Mouse (Mus musculus): ENCODE data around the gene Cluap1. TPM values are rescaled to one million over a fixed set of nuclear protein-coding genes. Genes with fewer than 3 reads are reported as not detected.
A peak's percentile ranks its signal among the peaks of the same experiment; 100 is the strongest.

Gene Cluap1
- polyA plus RNA-seq, 1 experiment from 2014 or later, result 17.0 TPM

DNA sequence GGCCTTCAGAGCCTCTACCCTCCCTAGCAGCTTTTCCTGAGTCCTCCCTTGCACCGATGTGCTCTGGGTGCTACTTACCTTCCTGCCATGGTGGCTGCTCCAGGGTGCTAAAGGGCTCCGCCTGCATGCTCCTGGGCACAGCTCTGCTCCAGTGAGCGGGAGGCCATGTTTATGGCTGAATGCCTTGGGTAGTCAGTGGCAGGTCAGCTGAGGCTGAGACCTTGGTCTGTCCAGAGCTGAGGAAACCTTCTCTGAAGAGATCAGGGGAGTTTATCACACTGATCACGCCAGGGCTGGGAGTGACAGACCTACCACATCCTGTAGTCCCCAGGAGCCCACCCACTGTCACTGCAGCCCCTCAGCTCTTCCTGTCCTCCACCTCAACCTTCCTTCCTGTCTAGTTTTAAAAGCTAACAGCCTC, 67.7 kb downstream of the Cluap1 start, which contains the start of gene Nlrc3:
TSS of gene Nlrc3 (minus strand) at position 382 of the 421 bp plus-strand sequence.
- WGBS, result 55% methylated on average over 4 of the region's 4 CpGs
- Histone ChIP-seq H3K4me1 (ENCODE audit: control insufficient read depth in 2 of 2, insufficient read depth in 2 of 2, low read length in 2 of 2) (peaks cover 0 to 12% of the 10 kb centered on the region in 2 experiments; a peak in 3 of 4 replicates), H3K4me3 (ENCODE audit: control insufficient read depth in 1 of 2, insufficient read depth in 1 of 2, low read depth in 1 of 2, low read length in 2 of 2) (no peak within 1 kb of the TSS), H3K27me3 (ENCODE audit: control insufficient read depth, insufficient read depth, low read length) (no peaks in the 10 kb centered on the region), H3K9me3 (ENCODE audit: control insufficient read depth, low read length) (no peaks in the 10 kb centered on the region), H3K36me3 (ENCODE audit: control insufficient read depth, insufficient read depth, low read length) (peaks cover 37% of the 10 kb centered on the region), H3K27ac (replicated peaks in 1 of 2; ENCODE audit: control insufficient read depth in 1 of 2, insufficient read depth in 1 of 2, low read depth in 2 of 2, low read length in 2 of 2) (peak within 1 kb of the TSS in 1 of 2 experiments; percentile 9; a peak in 1 of 4 replicates), H3K9ac (ENCODE audit: low read length) (no peak within 1 kb of the TSS), H3K4me2 (ENCODE audit: low read length) (peak within 1 kb of the TSS; percentile 11; the same call in 1 of the 2 replicates)
- 0 out of 2 replicates have a peak, but pooled peaks have one; percentile 62 for ATAC-seq (ENCODE audit: insufficient number of reproducible peaks, insufficient read depth, low FRiP score, low read depth)

DNA sequence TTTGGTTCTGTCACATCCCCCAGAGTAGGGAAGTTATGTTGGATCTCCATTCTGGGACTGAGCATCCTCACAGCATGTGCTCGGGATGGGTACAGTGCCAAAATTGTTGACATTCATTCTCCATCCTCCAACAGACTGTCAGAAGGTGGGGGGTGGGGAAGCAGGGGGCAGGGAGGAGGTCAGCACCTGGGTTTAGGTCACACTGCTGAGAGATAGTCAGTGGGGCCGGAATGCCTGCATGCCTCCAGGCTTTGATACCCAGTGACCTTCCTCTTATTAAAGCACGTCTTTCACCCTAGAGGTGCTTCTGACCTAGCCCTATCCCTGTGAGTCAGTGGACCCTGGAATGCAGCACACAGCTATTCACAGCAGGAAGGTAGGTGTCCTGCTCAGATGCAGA, 68.1 kb downstream of the Cluap1 start:
- Histone ChIP-seq H3K27me3 (ENCODE audit: control insufficient read depth, insufficient read depth, low read length) (no peaks in the 10 kb centered on the region), H3K4me3 (ENCODE audit: control insufficient read depth in 1 of 2, insufficient read depth in 1 of 2, low read depth in 1 of 2, low read length in 2 of 2) (no peak overlapping the region), H3K9me3 (ENCODE audit: control insufficient read depth, low read length) (no peaks in the 10 kb centered on the region), H3K4me1 (ENCODE audit: control insufficient read depth in 2 of 2, insufficient read depth in 2 of 2, low read length in 2 of 2) (peaks cover 0 to 12% of the 10 kb centered on the region in 2 experiments; a peak in 3 of 4 replicates), H3K27ac (replicated peaks in 1 of 2; ENCODE audit: control insufficient read depth in 1 of 2, insufficient read depth in 1 of 2, low read depth in 2 of 2, low read length in 2 of 2) (no peak overlapping the region; a peak in 1 of 4 replicates), H3K36me3 (ENCODE audit: control insufficient read depth, insufficient read depth, low read length) (peaks cover 42% of the 10 kb centered on the region), H3K4me2 (ENCODE audit: low read length) (no peak overlapping the region), H3K9ac (ENCODE audit: low read length) (no peak overlapping the region)
- 18% methylated on average over 3 of the region's 3 CpGs for WGBS
- ATAC-seq (ENCODE audit: insufficient number of reproducible peaks, insufficient read depth, low FRiP score, low read depth), result no peak

DNA sequence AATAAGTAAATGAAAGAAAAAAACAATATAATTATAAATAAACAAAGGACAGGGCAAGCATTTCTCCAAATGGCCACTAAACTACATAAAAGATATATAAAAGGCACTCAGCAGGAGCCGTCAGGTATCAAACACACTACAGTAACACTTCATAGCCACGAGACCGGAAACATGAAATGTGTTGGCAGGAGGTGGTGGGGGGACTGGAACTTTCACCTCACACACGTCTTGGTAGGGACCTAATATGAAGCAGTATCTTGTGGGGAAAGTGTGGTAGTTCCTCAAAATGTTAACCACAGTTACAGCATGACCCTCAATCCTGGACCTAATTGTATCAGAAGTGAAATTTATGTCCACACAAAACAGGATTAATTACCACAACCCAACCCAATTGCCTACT, 73.6 kb downstream of the Cluap1 start:
- ATAC-seq (ENCODE audit: insufficient number of reproducible peaks, insufficient read depth, low FRiP score, low read depth), result no peak
- H3K9me3 ChIP-seq (ENCODE audit: control insufficient read depth, low read length), result no peaks in the 10 kb centered on the region
- no peak overlapping the region for H3K4me2 ChIP-seq (ENCODE audit: low read length)
- no peak overlapping the region for H3K27ac ChIP-seq (replicated peaks in 1 of 2; ENCODE audit: control insufficient read depth in 1 of 2, insufficient read depth in 1 of 2, low read depth in 2 of 2, low read length in 2 of 2)
- 87% methylated on average over 4 of the region's 4 CpGs for WGBS
- H3K36me3 ChIP-seq (ENCODE audit: control insufficient read depth, insufficient read depth, low read length), result peaks cover 96% of the 10 kb centered on the region
- no peaks in the 10 kb centered on the region for H3K27me3 ChIP-seq (ENCODE audit: control insufficient read depth, insufficient read depth, low read length)
- peaks cover 0 to 2% of the 10 kb centered on the region in 2 experiments; a peak in 1 of 4 replicates for H3K4me1 ChIP-seq (ENCODE audit: control insufficient read depth in 2 of 2, insufficient read depth in 2 of 2, low read length in 2 of 2)
- no peak overlapping the region for H3K9ac ChIP-seq (ENCODE audit: low read length)
- no peak overlapping the region for H3K4me3 ChIP-seq (ENCODE audit: control insufficient read depth in 1 of 2, insufficient read depth in 1 of 2, low read depth in 1 of 2, low read length in 2 of 2)

DNA sequence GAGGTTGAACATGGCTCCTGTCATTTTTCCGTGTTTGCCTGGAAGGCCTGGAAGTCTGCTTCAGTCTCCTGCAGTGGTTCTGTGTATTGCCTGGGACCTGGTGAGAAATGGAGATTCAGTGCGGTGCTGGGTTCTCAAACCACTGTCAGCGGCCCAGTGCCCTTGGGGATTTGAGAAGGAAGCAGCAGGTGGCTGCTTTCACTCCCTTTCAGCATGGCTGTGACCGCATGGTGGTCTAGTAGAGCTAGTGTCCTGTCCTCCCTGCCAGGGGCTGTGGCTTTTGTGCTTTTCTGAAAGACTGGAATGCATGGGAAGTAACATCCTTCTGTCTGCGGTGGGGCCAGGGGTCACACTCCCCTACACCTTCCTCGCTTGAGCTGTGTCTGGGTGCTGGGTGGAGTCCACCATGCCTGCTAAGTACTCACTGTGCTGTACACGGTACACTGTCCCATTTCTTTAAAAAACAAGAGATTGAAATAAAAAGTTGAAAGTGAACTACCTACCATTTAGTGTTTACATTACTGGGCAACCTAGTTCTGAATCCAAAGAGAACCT, 74.6 kb downstream of the Cluap1 start:
- Histone ChIP-seq H3K9ac (ENCODE audit: low read length) (no peak overlapping the region), H3K36me3 (ENCODE audit: control insufficient read depth, insufficient read depth, low read length) (peaks cover 100% of the 10 kb centered on the region), H3K4me1 (ENCODE audit: control insufficient read depth in 2 of 2, insufficient read depth in 2 of 2, low read length in 2 of 2) (no peaks in the 10 kb centered on the region), H3K27me3 (ENCODE audit: control insufficient read depth, insufficient read depth, low read length) (no peaks in the 10 kb centered on the region), H3K27ac (replicated peaks in 1 of 2; ENCODE audit: control insufficient read depth in 1 of 2, insufficient read depth in 1 of 2, low read depth in 2 of 2, low read length in 2 of 2) (no peak overlapping the region), H3K9me3 (ENCODE audit: control insufficient read depth, low read length) (no peaks in the 10 kb centered on the region), H3K4me2 (ENCODE audit: low read length) (no peak overlapping the region), H3K4me3 (ENCODE audit: control insufficient read depth in 1 of 2, insufficient read depth in 1 of 2, low read depth in 1 of 2, low read length in 2 of 2) (no peak overlapping the region)
- 73% methylated on average over 7 of the region's 7 CpGs for WGBS
- ATAC-seq (ENCODE audit: insufficient number of reproducible peaks, insufficient read depth, low FRiP score, low read depth), result no peak

DNA sequence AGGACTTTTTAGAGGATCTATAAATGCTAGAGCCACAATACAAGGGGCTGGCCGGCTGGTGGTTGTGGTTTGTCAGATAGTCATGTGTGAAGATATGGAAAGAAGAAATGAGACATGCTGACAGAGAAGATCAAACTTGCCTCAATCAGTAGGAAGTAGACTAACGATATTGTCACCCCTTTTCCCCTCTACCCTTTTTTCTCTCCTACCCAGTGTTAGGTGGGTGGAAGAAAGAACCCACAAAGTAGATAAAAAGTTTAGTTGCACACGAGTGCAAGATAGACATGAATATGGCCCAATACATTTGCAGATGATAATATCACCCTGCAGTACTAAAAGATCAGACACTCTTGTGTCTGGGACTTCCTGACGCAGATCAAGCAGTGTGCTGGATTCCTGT, 79.8 kb downstream of the Cluap1 start:
- no peak overlapping the region for H3K4me2 ChIP-seq (ENCODE audit: low read length)
- H3K9me3 ChIP-seq (ENCODE audit: control insufficient read depth, low read length), result no peaks in the 10 kb centered on the region
- 88% methylated on average over 4 of the region's 4 CpGs for WGBS
- no peaks in the 10 kb centered on the region for H3K4me1 ChIP-seq (ENCODE audit: control insufficient read depth in 2 of 2, insufficient read depth in 2 of 2, low read length in 2 of 2)
- ATAC-seq (ENCODE audit: insufficient number of reproducible peaks, insufficient read depth, low FRiP score, low read depth), result no peak
- H3K27me3 ChIP-seq (ENCODE audit: control insufficient read depth, insufficient read depth, low read length), result no peaks in the 10 kb centered on the region
- H3K9ac ChIP-seq (ENCODE audit: low read length), result no peak overlapping the region
- H3K27ac ChIP-seq (replicated peaks in 1 of 2; ENCODE audit: control insufficient read depth in 1 of 2, insufficient read depth in 1 of 2, low read depth in 2 of 2, low read length in 2 of 2), result no peak overlapping the region
- peaks cover 97% of the 10 kb centered on the region for H3K36me3 ChIP-seq (ENCODE audit: control insufficient read depth, insufficient read depth, low read length)
- H3K4me3 ChIP-seq (ENCODE audit: control insufficient read depth in 1 of 2, insufficient read depth in 1 of 2, low read depth in 1 of 2, low read length in 2 of 2), result no peak overlapping the region

Small RNAs within 50 kb of the gene (microRNA-seq; reads per million reads assigned to microRNA genes)
- not detected for gene Gm23493

Other genes starting within 250 kb of the Cluap1 start
- not detected in 2 replicates for gene Mefv, start 190.7 kb upstream of the Cluap1 start, polyA plus RNA-seq (2014; fragmentation: Nextera tagmentation; extraction: Ambion mirVana)
- gene Zfp263, start 164.7 kb upstream of the Cluap1 start, polyA plus RNA-seq (2014; fragmentation: Nextera tagmentation; extraction: Ambion mirVana), result 18.2 and 21.9 TPM in 2 replicates
- gene Olfr15, start 77.9 kb upstream of the Cluap1 start, polyA plus RNA-seq (2014; fragmentation: Nextera tagmentation; extraction: Ambion mirVana), result not detected in 2 replicates
- 1.0 and 1.1 TPM in 2 replicates for gene Zfp174, start 61.5 kb upstream of the Cluap1 start, polyA plus RNA-seq (2014; fragmentation: Nextera tagmentation; extraction: Ambion mirVana)
- gene Naa60, start 36.4 kb upstream of the Cluap1 start, polyA plus RNA-seq (2014; fragmentation: Nextera tagmentation; extraction: Ambion mirVana), result 39.0 and 40.2 TPM in 2 replicates
- 6.1 and 7.9 TPM in 2 replicates for gene Zfp597, start 24.2 kb upstream of the Cluap1 start, polyA plus RNA-seq (2014; fragmentation: Nextera tagmentation; extraction: Ambion mirVana)
- gene Gm20695, start 24.2 kb upstream of the Cluap1 start, polyA plus RNA-seq (2014; fragmentation: Nextera tagmentation; extraction: Ambion mirVana), result 1.7 and 2.0 TPM in 2 replicates
- gene 1700037C18Rik, start 112 bp upstream of the Cluap1 start, polyA plus RNA-seq (2014; fragmentation: Nextera tagmentation; extraction: Ambion mirVana), result 7.1 and 7.6 TPM in 2 replicates
- 1.9 and 2.3 TPM in 2 replicates for gene Nlrc3, start 67.8 kb downstream of the Cluap1 start, polyA plus RNA-seq (2014; fragmentation: Nextera tagmentation; extraction: Ambion mirVana)
- gene Slx4, start 95.0 kb downstream of the Cluap1 start, polyA plus RNA-seq (2014; fragmentation: Nextera tagmentation; extraction: Ambion mirVana), result 11.0 and 11.2 TPM in 2 replicates
- gene Dnase1, start 128.1 kb downstream of the Cluap1 start, polyA plus RNA-seq (2014; fragmentation: Nextera tagmentation; extraction: Ambion mirVana), result 4.4 and 4.5 TPM in 2 replicates
- 117 and 122 TPM in 2 replicates for gene Trap1, start 169.0 kb downstream of the Cluap1 start, polyA plus RNA-seq (2014; fragmentation: Nextera tagmentation; extraction: Ambion mirVana)

Measured in heart, embryonic 14.5 days (tissue).